Mouse (Mus musculus): ENCODE measurements around the gene Stam2.

GRCm38 (mm10) chr2:52777839-52778238 lies 35.8 kb upstream of the Stam2 start:
- TF ChIP-seq GATA1 (IDR thresholded peaks at IDR 0.05; ENCODE audit: borderline replicate concordance, low read length) (no peak), FLI1 (IDR thresholded peaks at IDR 0.05; ENCODE audit: low read length) (no peak)

All from megakaryocyte, embryonic 14.5 days (primary cell).